Mouse (Mus musculus): Measurements from ENCODE around the gene Gimap4. TPM values are rescaled to one million over a fixed set of nuclear protein-coding genes. Genes with fewer than 3 reads are reported as not detected.

Gimap4 gene
- 2.3 TPM for polyA plus RNA-seq (2014; fragmentation: Illumina TruSeq; extraction: RNeasy Lipid Tissue Mini Kit (QIAGEN cat#74804); ENCODE audit: low read depth, low replicate concordance)

DNA sequence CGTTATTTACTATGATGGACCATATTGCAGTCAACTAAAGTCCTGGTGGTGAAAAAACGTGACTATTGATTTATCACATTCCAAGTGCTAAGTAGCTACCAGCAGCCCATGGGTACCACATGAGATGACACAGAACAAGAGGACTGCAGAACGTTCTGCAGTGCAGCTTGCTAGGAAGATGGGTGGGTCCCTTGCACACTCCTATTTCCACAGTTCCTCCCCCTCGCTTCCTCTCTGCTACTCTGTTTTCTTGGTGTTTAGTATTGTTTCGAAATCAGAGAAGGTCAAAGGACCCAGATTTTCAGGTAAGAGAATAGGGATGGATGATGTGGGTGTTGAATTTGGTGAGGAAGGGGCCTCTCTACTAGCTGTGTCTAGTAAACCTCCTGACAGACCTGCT lies at the start of gene Gimap4:
Gene Gimap4, plus strand, starts transcription at position 231 of the 400 bp plus-strand sequence.

DNA sequence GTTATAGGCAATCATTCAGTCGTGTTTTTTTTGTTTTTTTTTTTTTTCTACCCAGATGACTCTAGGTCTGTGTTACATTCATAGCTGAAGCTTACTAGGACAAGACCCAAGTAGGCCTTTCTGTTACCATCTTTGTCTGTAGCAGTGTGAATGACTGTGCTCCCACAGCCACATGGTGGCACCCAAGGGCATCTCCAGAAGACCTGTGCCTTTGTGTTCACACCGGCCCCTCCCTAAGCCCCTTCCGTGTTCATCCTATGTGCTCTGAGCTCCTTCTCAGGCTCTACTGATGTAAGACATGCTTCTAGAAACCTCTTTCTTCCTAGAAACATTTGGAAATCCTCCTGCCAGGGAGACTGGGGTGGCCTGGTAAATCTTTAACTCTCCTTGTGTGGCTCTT lies 37.4 kb upstream of the Gimap4 start, which contains the start of gene Gimap8:
Gene Gimap8, plus strand, starts transcription at position 240 of the 400 bp plus-strand sequence.

DNA sequence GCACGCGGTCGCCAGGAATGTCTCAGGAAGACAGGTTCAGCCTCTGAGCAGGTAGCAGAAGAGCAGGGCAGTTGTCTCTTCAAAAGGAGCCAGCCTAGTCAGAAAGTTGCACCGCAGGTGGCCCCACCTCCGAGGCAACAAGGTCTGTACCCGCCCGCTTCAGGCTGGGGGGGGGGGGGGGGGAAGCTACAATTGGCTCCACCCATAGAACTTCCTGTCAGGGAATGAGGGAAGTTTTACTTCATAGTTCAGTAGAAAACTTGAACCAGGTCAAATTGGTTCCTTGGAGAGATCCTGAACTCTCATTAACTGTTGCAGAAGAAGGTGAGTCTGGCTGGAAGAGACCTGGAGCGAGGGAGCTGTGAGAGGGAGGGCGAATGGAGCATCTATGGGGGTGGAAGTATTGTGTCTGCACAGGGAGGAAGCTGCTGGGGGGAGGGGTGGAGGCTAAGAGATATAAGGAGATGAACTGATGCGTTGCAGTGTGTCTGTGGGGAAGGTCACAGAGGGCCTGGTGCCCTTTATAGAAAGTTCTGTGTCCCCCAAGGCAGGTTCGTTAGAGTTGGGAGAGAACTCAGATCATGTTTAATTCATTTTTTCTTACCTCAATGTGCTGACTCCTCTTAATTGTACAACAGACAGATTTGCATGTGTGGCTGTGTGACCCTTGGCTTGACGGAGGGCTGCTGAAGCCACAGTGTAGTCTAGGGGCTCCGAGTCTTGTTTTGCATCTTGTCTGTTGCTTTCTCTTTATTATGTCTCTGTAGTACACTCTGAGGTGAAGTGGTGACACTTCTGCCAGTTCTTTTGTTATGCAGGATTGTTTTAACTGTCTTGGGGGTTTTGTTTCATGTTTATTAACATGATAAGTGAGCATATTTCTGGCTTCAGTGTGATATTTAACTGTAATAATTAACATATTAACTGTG lies 8.2 kb upstream of the Gimap4 start, which contains the start of gene Gimap9:
Gene Gimap9, plus strand, starts transcription at position 199 of the 929 bp plus-strand sequence.

DNA sequence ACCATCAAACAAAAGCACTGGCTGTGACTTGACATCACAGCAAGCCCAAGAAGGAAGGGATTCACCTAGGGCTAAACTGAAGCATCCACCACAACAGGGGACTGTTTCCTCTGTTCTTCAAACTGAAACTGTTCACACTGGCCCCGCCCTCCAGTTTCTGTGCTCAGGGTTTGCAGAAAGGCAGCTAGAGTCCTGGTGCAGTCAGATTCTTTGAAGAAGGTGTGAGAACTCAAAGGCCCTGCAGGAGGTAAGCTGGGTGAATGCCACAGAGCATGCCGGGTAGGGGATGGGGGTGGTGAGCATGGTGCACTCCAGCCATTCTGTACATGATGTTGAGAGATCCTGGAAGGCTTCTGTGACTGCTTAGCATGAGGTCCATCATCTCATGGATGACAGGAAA lies 34.1 kb downstream of the Gimap4 start, which contains the start of the genes Gm28053 and Gimap7:
Gene Gm28053, plus strand, starts transcription at position 153 of the 400 bp plus-strand sequence.
Gene Gimap7, plus strand, starts transcription at position 167 of the 400 bp plus-strand sequence.

DNA sequence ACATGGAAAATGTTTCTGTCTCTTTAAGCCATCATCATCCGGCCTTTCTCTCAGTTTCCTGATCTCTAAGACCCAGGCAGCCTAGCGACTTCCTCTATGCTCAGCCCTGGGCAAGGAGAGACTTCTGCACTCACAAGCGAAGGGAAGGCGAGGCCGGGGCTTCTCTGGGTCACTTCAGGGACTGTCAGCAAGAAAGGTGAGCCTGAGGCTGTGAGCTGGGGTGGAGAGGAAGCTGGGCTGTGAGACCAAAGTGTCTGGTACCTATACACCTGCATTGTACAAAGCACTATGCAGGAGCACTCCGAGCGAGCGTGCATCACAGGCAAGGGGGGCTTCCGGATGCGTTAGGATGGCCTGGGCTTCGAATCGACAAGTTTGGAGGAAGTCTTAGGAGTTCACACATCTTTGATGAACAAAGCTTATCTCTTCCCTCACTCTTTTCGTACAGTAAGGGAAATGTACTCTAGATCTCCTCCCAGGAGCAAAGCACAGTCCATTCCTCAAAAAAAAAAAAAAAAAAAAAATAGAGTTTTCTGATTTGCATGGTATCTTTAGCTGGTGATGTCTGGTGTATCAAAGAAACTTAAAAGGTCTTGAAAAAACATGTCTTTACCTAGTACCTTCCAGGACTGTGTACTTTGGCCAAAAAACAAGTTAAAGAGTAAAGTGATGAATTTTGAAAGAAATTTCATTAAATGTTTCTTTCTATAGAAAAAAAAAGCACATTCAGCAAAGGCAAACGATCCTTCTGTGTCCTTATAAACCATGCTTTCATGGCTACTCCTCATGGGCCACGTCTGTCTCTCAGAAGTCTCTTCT lies 54.8 kb downstream of the Gimap4 start, which contains the start of gene Gimap1:
Gene Gimap1, plus strand, starts transcription at position 94 of the 819 bp plus-strand sequence.

Other genes with a start within 250 kb of the Gimap4 start
- gene Zfp467, start 238.7 kb upstream of the Gimap4 start, polyA plus RNA-seq (2014; fragmentation: Illumina TruSeq; extraction: RNeasy Lipid Tissue Mini Kit (QIAGEN cat#74804); ENCODE audit: low read depth, low replicate concordance) = 0.83 TPM
- gene Sspo, start 236.3 kb upstream of the Gimap4 start, polyA plus RNA-seq (2014; fragmentation: Illumina TruSeq; extraction: RNeasy Lipid Tissue Mini Kit (QIAGEN cat#74804); ENCODE audit: low read depth, low replicate concordance) = not detected
- 9.1 TPM for gene Atp6v0e2, start 146.9 kb upstream of the Gimap4 start, polyA plus RNA-seq (2014; fragmentation: Illumina TruSeq; extraction: RNeasy Lipid Tissue Mini Kit (QIAGEN cat#74804); ENCODE audit: low read depth, low replicate concordance)
- gene Lrrc61, start 129.8 kb upstream of the Gimap4 start, polyA plus RNA-seq (2014; fragmentation: Illumina TruSeq; extraction: RNeasy Lipid Tissue Mini Kit (QIAGEN cat#74804); ENCODE audit: low read depth, low replicate concordance) = 16.8 TPM
- gene Rarres2, start 111.8 kb upstream of the Gimap4 start, polyA plus RNA-seq (2014; fragmentation: Illumina TruSeq; extraction: RNeasy Lipid Tissue Mini Kit (QIAGEN cat#74804); ENCODE audit: low read depth, low replicate concordance) = 2.2 TPM
- gene Gm45021, start 94.9 kb upstream of the Gimap4 start, polyA plus RNA-seq (2014; fragmentation: Illumina TruSeq; extraction: RNeasy Lipid Tissue Mini Kit (QIAGEN cat#74804); ENCODE audit: low read depth, low replicate concordance) = not detected
- gene Repin1, start 90.7 kb upstream of the Gimap4 start, polyA plus RNA-seq (2014; fragmentation: Illumina TruSeq; extraction: RNeasy Lipid Tissue Mini Kit (QIAGEN cat#74804); ENCODE audit: low read depth, low replicate concordance) = 3.5 TPM
- not detected for gene Gm44965, start 90.6 kb upstream of the Gimap4 start, polyA plus RNA-seq (2014; fragmentation: Illumina TruSeq; extraction: RNeasy Lipid Tissue Mini Kit (QIAGEN cat#74804); ENCODE audit: low read depth, low replicate concordance)
- 0.14 TPM for gene Zfp775, start 82.5 kb upstream of the Gimap4 start, polyA plus RNA-seq (2014; fragmentation: Illumina TruSeq; extraction: RNeasy Lipid Tissue Mini Kit (QIAGEN cat#74804); ENCODE audit: low read depth, low replicate concordance)
- 0.06 TPM for gene AI854703, start 57.8 kb upstream of the Gimap4 start, polyA plus RNA-seq (2014; fragmentation: Illumina TruSeq; extraction: RNeasy Lipid Tissue Mini Kit (QIAGEN cat#74804); ENCODE audit: low read depth, low replicate concordance)
- gene Gimap8, start 37.3 kb upstream of the Gimap4 start, polyA plus RNA-seq (2014; fragmentation: Illumina TruSeq; extraction: RNeasy Lipid Tissue Mini Kit (QIAGEN cat#74804); ENCODE audit: low read depth, low replicate concordance) = 0.24 TPM
- 0.50 TPM for gene Gimap9, start 8.4 kb upstream of the Gimap4 start, polyA plus RNA-seq (2014; fragmentation: Illumina TruSeq; extraction: RNeasy Lipid Tissue Mini Kit (QIAGEN cat#74804); ENCODE audit: low read depth, low replicate concordance)
- 1.6 TPM for gene Gimap6, start 23.7 kb downstream of the Gimap4 start, polyA plus RNA-seq (2014; fragmentation: Illumina TruSeq; extraction: RNeasy Lipid Tissue Mini Kit (QIAGEN cat#74804); ENCODE audit: low read depth, low replicate concordance)
- gene Gm28053, start 34.1 kb downstream of the Gimap4 start, polyA plus RNA-seq (2014; fragmentation: Illumina TruSeq; extraction: RNeasy Lipid Tissue Mini Kit (QIAGEN cat#74804); ENCODE audit: low read depth, low replicate concordance) = not detected
- not detected for gene Gimap7, start 34.1 kb downstream of the Gimap4 start, polyA plus RNA-seq (2014; fragmentation: Illumina TruSeq; extraction: RNeasy Lipid Tissue Mini Kit (QIAGEN cat#74804); ENCODE audit: low read depth, low replicate concordance)
- not detected for gene Gimap1, start 54.5 kb downstream of the Gimap4 start, polyA plus RNA-seq (2014; fragmentation: Illumina TruSeq; extraction: RNeasy Lipid Tissue Mini Kit (QIAGEN cat#74804); ENCODE audit: low read depth, low replicate concordance)
- 0.28 TPM for gene Gimap5, start 61.6 kb downstream of the Gimap4 start, polyA plus RNA-seq (2014; fragmentation: Illumina TruSeq; extraction: RNeasy Lipid Tissue Mini Kit (QIAGEN cat#74804); ENCODE audit: low read depth, low replicate concordance)
- gene Gimap3, start 86.3 kb downstream of the Gimap4 start, polyA plus RNA-seq (2014; fragmentation: Illumina TruSeq; extraction: RNeasy Lipid Tissue Mini Kit (QIAGEN cat#74804); ENCODE audit: low read depth, low replicate concordance) = 0.25 TPM
- gene Tmem176a, start 156.4 kb downstream of the Gimap4 start, polyA plus RNA-seq (2014; fragmentation: Illumina TruSeq; extraction: RNeasy Lipid Tissue Mini Kit (QIAGEN cat#74804); ENCODE audit: low read depth, low replicate concordance) = 14.7 TPM
- gene Tmem176b, start 156.9 kb downstream of the Gimap4 start, polyA plus RNA-seq (2014; fragmentation: Illumina TruSeq; extraction: RNeasy Lipid Tissue Mini Kit (QIAGEN cat#74804); ENCODE audit: low read depth, low replicate concordance) = 7.9 TPM
- gene Aoc1, start 188.3 kb downstream of the Gimap4 start, polyA plus RNA-seq (2014; fragmentation: Illumina TruSeq; extraction: RNeasy Lipid Tissue Mini Kit (QIAGEN cat#74804); ENCODE audit: low read depth, low replicate concordance) = not detected
- not detected for gene 1600015I10Rik, start 245.3 kb downstream of the Gimap4 start, polyA plus RNA-seq (2014; fragmentation: Illumina TruSeq; extraction: RNeasy Lipid Tissue Mini Kit (QIAGEN cat#74804); ENCODE audit: low read depth, low replicate concordance)